In genomic region chr19:60948996-60949395, GRCm38 (mm10) we compare ENCODE assay signal across 17 mouse cellular contexts. TPM values are rescaled to one million over a fixed set of nuclear protein-coding genes. Genes with fewer than 3 reads are reported as not detected.
DNase-seq lines count a peak whose midpoint lies in the region; ATAC-seq lines count a peak whose summit lies in the region.
"Had no signal": no experiment of that assay in that cellular context is flagged by ENCODE, and none has a peak within 500 bp of the region (broad histone marks: within the 10 kb centered on the region; RNA-seq: fewer than 3 reads in every experiment).

No protein-coding gene starts in this region.

- no peak overlapping the region for H3K9ac ChIP-seq in kidney, embryonic 16.5 days (replicated peaks; ENCODE audit: low read length)
- H3K9ac ChIP-seq: forebrain, embryonic 15.5 days; liver, embryonic 13.5 days; midbrain, embryonic 12.5 days had no signal

- WGBS in kidney, embryonic 16.5 days: 41% methylated on average over 1 of the region's 1 CpGs

- no peak for ATAC-seq in kidney, embryonic 16.5 days (ENCODE audit: low FRiP score, low TSS enrichment)
- ATAC-seq: forebrain, embryonic 15.5 days; inflammation-experienced regulatory T-cells, adult 6 months had no signal

- peaks cover 13% of the 10 kb centered on the region for H3K4me1 ChIP-seq in kidney, embryonic 16.5 days (ENCODE audit: insufficient read depth, low read length)
- H3K4me1 ChIP-seq: forebrain, embryonic 15.5 days; midbrain, embryonic 12.5 days had no signal

- no peaks in the 10 kb centered on the region for H3K9me3 ChIP-seq in kidney, embryonic 16.5 days (ENCODE audit: low read length)
- H3K9me3 ChIP-seq: forebrain, embryonic 15.5 days; hindbrain, embryonic 10.5 days; liver, embryonic 13.5 days; midbrain, embryonic 12.5 days had no signal

- DNase-seq in kidney, postnatal 10 days: peak; percentile 27
- DNase-seq in forelimb bud, embryonic 11.5 days (ENCODE audit: low read depth, low spot score): peak; percentile 8
- DNase-seq in heart, adult 9 months (ENCODE audit: low spot score in 2 of 2): peak; percentile 56 to 75
- peak; percentile 23 for DNase-seq in heart, postnatal 25 days (ENCODE audit: low spot score)
- no peak for DNase-seq in layer of hippocampus, adult 11-12 months (ENCODE audit: low spot score)
- DNase-seq in urinary bladder, adult 2 months (ENCODE audit: low spot score): no peak
- DNase-seq: adrenal gland, postnatal 10 days; cerebellum, postnatal 10 days; left cerebral cortex, postnatal 4 days; liver, embryonic 13.5 days; right cerebral cortex, adult 18-20 months had no signal

- no peaks in the 10 kb centered on the region for H3K27me3 ChIP-seq in kidney, embryonic 16.5 days (ENCODE audit: insufficient read depth, low read length)
- H3K27me3 ChIP-seq: forebrain, embryonic 15.5 days; liver, embryonic 13.5 days; midbrain, embryonic 12.5 days had no signal

- H3K36me3 ChIP-seq in kidney, embryonic 16.5 days (ENCODE audit: insufficient read depth, low read length): no peaks in the 10 kb centered on the region
- H3K36me3 ChIP-seq: forebrain, embryonic 15.5 days; hindbrain, embryonic 10.5 days; liver, embryonic 13.5 days; midbrain, embryonic 12.5 days had no signal

- no peak overlapping the region for H3K4me3 ChIP-seq in kidney, embryonic 16.5 days (ENCODE audit: low read length)
- H3K4me3 ChIP-seq: erythroblast, embryonic 14.5 days; forebrain, embryonic 15.5 days; hindbrain, embryonic 10.5 days; liver, embryonic 13.5 days; midbrain, embryonic 12.5 days had no signal

- intact Hi-C loops in heart, postnatal 25 days (cut with DNase I): no loop called here

- no peak overlapping the region for H3K4me2 ChIP-seq in kidney, embryonic 16.5 days (replicated peaks; ENCODE audit: low read depth, low read length)
- H3K4me2 ChIP-seq: forebrain, embryonic 15.5 days; liver, embryonic 13.5 days; midbrain, embryonic 12.5 days had no signal

- no peak overlapping the region for H3K27ac ChIP-seq in kidney, embryonic 16.5 days (ENCODE audit: low read length)
- H3K27ac ChIP-seq: forebrain, embryonic 15.5 days; hindbrain, embryonic 10.5 days; liver, embryonic 13.5 days; midbrain, embryonic 12.5 days had no signal

RNA-seq across cellular contexts. Expression of gene Grk5, which starts 59.4 kb away (rescaled TPM):
- 2.7 TPM in 2 replicates for polyA plus RNA-seq in kidney, embryonic 16.5 days (2015; fragmentation: Nextera tagmentation; extraction: Ambion mirVana)
- total RNA-seq in heart, postnatal 25 days (2021): 10 to 100 TPM; 20.6 to 25.6 TPM
- polyA plus RNA-seq in urinary bladder, adult 2 months (2012; rRNA removed): 6.4 and 7.1 TPM in 2 replicates

Comparison
In these comparisons a context has a peak if more than half of its experiments do, and no peak if none do; other contexts are left out.
1. DNase-seq: peak in kidney, postnatal 10 days (single experiment), forelimb bud, embryonic 11.5 days (single experiment), heart, adult 9 months (2 of 2) and heart, postnatal 25 days (single experiment); none in layer of hippocampus, adult 11-12 months (single experiment) and urinary bladder, adult 2 months (single experiment).